Mouse (Mus musculus) mouse embryonic stem cell (cell line): Measurements from ENCODE around the gene Ulk1.
"Not testable (repeated sequence)": the region's sequence is repeated elsewhere in the genome, so short reads cannot be mapped to it uniquely, and the experiment has no call there.

ENCODE experiments used
- in situ Hi-C, 2 experiments: fragments of 300-500 bp; cut with MboI; formaldehyde crosslinking; loops; 1 replicate in 1 of 2; 3 replicates in 1 of 2; pipeline ENCODE4 v1.14.3; 2019 to 2020; ENCODE audit warnings: low sequenced_read_pairs in 2 of 2, low pct_unique_long_range_greater_than_20kb in 1 of 2, mixed read lengths in 1 of 2; ENCODE audit not compliant: unreplicated experiment in 1 of 2

Ulk1 gene

DNA sequence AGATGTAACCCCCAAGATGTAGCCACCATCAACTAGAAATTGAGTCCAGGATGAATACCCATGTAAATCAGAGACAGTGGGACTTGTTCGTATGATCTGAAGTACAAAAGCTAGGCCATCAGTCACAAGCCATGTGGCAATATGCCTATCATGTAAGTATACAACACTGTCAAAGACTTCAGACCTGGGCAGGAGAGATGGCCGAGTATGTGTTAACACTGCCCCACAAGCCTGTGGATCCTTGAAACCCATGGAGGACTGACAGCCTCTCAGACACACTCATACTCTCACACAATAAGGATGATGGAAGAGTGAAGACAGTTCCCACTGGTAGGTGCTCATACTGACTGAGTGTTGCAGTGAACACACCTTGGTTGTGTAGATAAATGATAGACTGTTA lies 33.8 kb downstream of the Ulk1 start:
- in situ Hi-C loops: no loop called here

DNA sequence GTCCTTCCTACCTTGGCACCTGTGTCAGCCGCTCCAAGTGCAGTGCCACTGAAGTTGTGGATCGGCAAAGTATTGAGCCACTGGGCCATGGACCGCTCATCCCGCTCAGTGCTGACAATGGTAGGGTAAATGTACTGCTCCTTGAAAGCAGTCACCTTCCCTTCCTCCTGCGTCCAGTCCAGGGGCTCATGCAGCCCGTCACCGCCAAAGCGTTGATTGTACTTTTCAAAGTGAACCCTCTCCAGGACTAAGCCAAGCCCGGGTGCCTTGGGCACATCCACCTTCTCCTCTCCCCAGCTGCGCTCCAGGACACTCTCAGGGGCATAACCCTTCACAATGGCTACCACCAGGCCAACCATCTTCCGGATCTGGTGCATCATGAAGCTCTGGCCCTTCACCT lies 35.4 kb downstream of the Ulk1 start:
- in situ Hi-C loops: no loop called here

DNA sequence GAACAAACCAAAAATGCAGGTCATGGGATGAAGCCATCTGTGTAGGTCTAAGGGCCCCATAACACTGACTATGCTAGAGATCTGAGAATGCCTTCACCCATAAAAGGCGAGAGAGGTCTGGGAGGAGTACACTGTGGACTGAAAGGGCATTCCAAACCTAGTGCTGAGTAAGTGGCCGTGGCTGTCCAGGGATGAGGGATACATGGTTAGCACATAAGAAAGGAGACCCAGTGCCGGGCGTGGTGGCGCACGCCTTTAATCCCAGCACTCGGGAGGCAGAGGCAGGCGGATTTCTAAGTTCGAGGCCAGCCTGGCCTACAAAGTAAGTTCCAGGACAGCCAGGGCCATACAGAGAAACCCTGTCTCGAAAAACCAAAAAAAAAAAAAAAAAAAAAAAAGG lies 37.0 kb downstream of the Ulk1 start:
- in situ Hi-C loops: not testable (repeated sequence)

DNA sequence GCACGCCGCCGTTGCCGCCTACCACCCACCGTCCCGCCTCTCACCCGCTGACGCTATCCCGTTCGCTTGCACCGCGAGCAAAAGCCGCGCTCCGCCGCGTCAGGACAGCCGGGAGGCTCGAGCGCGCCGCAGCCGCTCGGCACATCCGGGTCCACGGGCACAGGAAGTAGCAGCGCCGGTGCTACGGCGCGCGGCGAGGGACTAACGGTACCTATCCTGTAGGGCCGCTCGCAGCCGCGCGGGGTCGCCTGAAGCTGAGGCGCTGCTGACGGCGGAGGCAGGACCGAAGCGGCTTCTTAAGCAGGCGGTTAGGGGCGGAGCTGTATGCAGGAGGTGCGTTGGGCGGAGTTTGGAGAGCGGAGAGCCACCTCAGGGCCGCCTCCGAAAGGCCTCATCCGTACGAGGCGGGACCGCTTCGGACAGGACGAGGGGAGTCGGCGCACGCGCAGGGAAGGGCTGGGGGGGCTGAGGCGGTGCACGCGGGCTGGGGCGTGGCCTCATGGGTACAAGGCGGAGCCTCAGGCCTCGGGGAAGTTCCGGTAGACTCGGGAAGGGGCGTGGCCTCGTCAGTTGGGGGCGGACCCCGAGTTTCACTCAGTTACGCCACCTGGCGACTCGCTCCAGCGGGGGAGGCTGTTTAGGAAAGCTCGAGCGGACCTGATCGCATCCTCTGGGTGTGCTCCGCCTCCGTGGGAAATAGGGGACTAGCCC lies 39.3 kb downstream of the Ulk1 start, which contains the start of gene Ep400:
TSS of gene Ep400 (minus strand) at position 270 of the 711 bp plus-strand sequence.
- in situ Hi-C loops: no loop called here

DNA sequence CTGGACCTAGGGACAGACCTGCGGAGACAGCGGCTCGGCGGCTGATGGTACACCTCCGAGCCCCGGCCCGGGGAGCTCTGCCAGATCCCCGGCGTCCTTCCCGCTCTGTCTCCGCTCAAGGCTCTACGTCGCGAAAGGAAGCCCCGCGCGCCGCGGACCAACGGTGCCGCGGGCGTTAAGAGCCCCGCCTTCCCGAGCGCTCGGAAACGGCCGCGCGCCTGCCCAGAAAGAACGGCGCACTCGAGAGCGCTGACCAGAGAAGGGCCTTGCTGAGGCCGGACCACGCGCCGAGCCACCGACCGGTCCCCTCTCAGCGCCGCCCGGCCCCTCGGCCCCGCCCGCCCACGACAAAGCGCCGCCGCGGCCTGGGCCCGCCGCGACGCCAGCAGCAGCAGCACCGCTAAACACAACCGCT lies 39.9 kb downstream of the Ulk1 start:
- in situ Hi-C loops: no loop called here

DNA sequence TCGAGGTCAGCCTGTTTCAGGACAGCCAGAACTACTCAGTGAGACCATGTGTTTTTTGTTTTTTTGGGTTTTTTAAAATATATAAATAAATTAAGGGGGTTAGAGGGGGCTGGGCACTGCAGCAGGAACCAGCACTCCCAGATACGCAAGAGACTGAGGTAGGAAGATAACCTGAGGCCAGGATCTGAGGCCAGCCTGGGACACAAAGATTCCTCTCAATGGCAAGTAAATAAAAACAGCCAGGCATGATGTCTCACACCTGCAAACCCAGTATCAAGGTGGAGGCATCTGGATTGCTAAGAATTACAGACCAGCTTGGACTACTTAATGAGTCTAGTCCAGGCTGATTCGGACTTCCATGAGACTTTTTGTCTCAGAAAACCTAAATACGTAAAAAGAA lies 40.6 kb downstream of the Ulk1 start:
- in situ Hi-C loops: no loop called here

DNA sequence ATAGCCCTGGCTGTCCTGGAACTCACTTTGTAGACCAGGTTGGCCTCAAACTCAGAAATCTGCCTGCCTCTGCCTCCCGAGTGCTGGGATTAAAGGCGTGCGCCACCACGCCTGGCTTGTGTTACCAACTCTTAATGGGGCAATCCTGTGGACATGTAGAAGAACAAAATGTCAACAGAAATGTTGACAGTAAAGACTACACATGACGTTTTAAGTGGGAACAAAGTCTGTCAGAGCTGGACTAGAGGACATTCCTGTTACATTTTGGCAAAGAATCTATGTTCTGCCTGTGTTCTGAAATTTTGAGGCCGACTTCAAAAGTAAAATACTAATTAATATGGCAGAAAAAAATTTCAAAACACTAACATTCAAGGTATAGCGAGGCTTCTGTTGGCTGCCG lies 46.0 kb downstream of the Ulk1 start:
- in situ Hi-C loops: no loop called here

DNA sequence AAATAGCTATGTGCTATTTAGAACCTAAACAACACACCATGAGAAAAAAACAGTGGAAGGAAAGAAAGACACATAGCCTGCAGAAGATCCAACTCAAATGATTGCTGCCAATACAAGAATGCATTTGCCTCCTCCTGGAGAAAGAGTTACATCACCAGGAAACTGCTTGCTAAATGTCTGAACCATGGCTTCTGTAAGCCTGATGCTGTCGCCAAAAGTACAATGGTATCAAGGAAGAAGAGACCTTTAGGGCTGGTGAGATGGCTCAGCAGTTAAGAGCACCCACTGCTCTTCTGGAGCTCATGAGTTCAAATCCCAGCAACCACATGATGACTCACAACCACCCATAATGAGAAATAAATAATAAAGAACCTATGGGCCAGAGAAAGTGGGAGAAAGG lies 64.9 kb downstream of the Ulk1 start:
- in situ Hi-C loops: no loop called here

DNA sequence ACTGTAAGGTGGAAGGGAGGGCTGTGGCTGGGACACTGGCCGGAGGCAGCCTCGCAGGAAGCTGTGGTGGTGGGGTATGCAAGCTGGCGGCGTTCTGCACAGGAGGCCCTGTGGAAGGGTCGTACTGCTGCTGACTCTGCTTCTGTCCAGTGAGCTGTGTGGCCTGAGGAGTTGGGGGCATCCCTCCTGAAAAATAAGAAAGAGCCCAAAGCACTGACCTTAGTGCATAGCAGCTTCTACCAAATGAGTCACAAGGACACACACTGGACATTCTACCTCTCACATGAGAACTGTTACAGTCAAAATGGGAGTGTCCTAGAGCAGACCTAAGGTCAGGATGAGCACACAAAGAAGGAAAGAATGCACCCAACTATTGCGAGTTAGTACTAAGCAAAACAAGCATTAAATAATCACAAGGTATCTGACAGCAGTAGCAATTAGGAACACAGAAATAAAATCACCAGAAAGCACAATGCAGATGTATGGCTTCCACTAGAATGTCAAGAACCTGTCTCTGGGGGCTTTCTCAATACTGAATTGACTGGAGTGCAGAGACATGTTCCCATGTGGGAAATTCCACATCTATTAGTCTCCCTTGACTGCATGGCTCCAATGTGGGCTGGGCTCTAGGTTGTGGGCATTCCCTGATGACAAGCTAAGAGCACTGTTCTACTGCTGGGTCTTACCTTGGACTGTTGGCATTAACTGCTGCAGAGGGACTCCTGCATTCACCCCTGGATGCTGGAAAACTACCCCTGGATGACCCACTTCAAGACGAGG lies 70.2 kb downstream of the Ulk1 start:
- in situ Hi-C loops: no loop called here

DNA sequence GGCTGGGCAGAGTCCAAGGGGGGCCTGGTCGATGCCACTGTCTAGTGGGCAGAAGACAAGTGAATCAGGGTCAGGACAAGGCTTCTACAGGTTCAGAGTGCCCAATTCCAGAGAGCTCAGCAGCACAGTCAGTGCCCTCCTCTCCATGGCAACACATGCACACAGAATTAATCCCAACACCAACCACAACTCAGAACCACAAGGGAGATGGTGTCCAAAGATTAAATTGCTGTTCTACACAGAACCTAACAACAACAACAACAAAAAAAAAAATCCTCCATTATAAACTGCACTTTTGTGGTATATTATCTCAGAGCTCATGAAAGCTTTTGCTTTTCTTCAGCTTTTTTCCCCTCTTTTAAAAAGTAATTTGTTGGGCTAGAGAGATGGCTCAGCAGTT lies 74.3 kb downstream of the Ulk1 start:
- in situ Hi-C loops: no loop called here
